Mouse (Mus musculus) kidney, adult 2 months (tissue): ENCODE results near the gene Mocs3.

ENCODE experiments used
- CTCF ChIP-seq: fragments of 200-500 bp; conservative IDR thresholded peaks from 2 replicates; pipeline ENCODE4 v1.5.1; 2011; ENCODE audit warnings: low read depth, mild to moderate bottlenecking, control low read depth, low read length, moderate library complexity, mixed read lengths; ENCODE audit not compliant: insufficient read depth, insufficient read length
- POLR2A ChIP-seq: fragments of 200-500 bp; IDR thresholded peaks from one replicate; pipeline ENCODE4 v1.6.1; 2011; ENCODE audit warnings: low read depth, low read length, control low read depth

DNA sequence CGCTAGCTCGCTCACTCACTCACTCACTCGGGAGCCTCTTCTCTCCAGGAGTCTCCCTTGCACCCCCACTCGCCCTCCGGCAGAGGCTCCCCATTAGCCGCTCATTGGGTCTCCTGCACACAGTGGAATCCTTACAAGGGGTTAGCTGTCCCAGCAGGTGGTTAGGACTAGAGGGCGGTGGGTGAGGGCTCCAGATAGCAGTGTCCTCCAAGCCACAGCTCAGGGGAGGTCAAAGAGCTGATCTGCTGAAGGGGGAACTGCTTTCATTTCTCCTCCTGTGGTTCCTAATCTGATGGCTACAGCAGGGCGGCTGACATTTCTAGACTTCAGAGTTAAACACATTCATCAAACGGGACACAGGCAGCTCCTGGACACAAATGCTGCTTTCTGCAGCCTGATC lies 43.0 kb downstream of the Mocs3 start:
- TF ChIP-seq CTCF (no peak), POLR2A (no peak)
